30 mouse cellular contexts compared by ENCODE assay signal in the genomic region with DNA sequence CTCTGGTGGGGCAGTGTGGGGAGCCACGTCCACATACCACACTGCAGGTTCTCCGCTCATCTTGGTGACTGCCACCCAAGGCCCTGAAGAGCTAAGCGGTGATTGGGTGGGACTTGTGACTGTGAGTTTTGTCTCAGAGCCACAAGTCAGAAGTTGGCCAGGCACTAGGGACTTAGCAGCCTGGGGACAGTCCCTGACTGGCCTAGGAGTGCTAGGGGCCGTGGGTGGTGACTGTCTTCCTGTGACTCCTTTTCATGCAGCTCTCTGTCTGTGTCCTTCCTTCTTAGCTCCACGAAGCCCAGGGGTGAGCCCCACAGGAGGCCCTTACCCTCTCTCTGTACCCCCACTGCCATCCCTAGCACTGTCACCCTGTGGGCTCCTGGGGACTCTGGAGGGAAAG. TPM values are rescaled to one million over a fixed set of nuclear protein-coding genes. Genes with fewer than 3 reads are reported as not detected.
A peak's percentile ranks its signal among the peaks of the same experiment; 100 is the strongest.
DNase-seq lines count a peak whose midpoint lies in the region; ATAC-seq lines count a peak whose summit lies in the region.
"Had no signal": no experiment of that assay in that cellular context is flagged by ENCODE, and none has a peak within 500 bp of the region (broad histone marks: within the 10 kb centered on the region; RNA-seq: fewer than 3 reads in every experiment).

No protein-coding gene starts in this region.

- H3K79me2 ChIP-seq in macrophage (ENCODE audit: inconsistent target): no peaks in the 10 kb centered on the region; the same call in 1 of the 2 replicates

- DNase-seq in heart, embryonic 10.5 days (ENCODE audit: low spot score): no peak
- DNase-seq in heart, postnatal 36 days: no peak
- no peak for DNase-seq in hindbrain, embryonic 10.5 days (ENCODE audit: low spot score)
- DNase-seq in embryo, embryonic 11 days: no peak
- DNase-seq in lung, adult 18-20 months: no peak
- DNase-seq: adrenal gland, adult 2 months; adrenal gland, postnatal 25 days; cerebellum, adult 11-12 months; cerebellum, adult 8-10 months; cerebellum, postnatal 10 days; cerebellum, postnatal 36 days; forebrain, postnatal 0 days; gastrocnemius, postnatal 14 days; heart, adult 11 months; kidney, adult 11 months; kidney, adult 8-10 months had no signal

- H3K9me3 ChIP-seq in heart, embryonic 10.5 days: no peaks in the 10 kb centered on the region
- peaks cover 9% of the 10 kb centered on the region for H3K9me3 ChIP-seq in hindbrain, embryonic 10.5 days
- no peaks in the 10 kb centered on the region for H3K9me3 ChIP-seq in hindbrain, embryonic 13.5 days
- H3K9me3 ChIP-seq: embryonic facial prominence, embryonic 15.5 days; heart, embryonic 12.5 days; intestine, embryonic 15.5 days had no signal

- WGBS in heart, embryonic 10.5 days: 90% methylated on average over 5 of the region's 5 CpGs
- 94% methylated on average over 5 of the region's 5 CpGs for WGBS in hindbrain, embryonic 10.5 days
- WGBS in hindbrain, embryonic 13.5 days: 98% methylated on average over 5 of the region's 5 CpGs
- WGBS in macrophage (ENCODE audit: missing documents): 94% methylated on average over 5 of the region's 5 CpGs

- ATAC-seq in hindbrain, embryonic 13.5 days (ENCODE audit: low FRiP score): no peak
- peak; percentile 66 for ATAC-seq in activated CD4-positive, CD25-positive, alpha-beta regulatory T cell, adult 4 months
- ATAC-seq: forebrain, embryonic 14.5 days; forebrain, postnatal 0 days; hindbrain, postnatal 0 days; intestine, embryonic 15.5 days; Patski had no signal

- peak overlapping the region; percentile 67 for H3K27ac ChIP-seq in heart, embryonic 10.5 days
- no peak overlapping the region for H3K27ac ChIP-seq in hindbrain, embryonic 10.5 days
- no peak overlapping the region for H3K27ac ChIP-seq in hindbrain, embryonic 13.5 days
- 0 out of 2 replicates have a peak overlapping the region, but pooled peaks have one; percentile 7 for H3K27ac ChIP-seq in macrophage
- H3K27ac ChIP-seq: embryonic facial prominence, embryonic 12.5 days; embryonic facial prominence, embryonic 15.5 days; gastrocnemius, adult 2 months; hindbrain, embryonic 14.5 days; hindbrain, postnatal 0 days; intestine, embryonic 15.5 days had no signal

- H3K9ac ChIP-seq in hindbrain, embryonic 13.5 days: no peak overlapping the region
- H3K9ac ChIP-seq: embryonic facial prominence, embryonic 12.5 days; embryonic facial prominence, embryonic 15.5 days; forebrain, postnatal 0 days; heart, embryonic 12.5 days; hindbrain, embryonic 14.5 days; intestine, embryonic 15.5 days had no signal

- peaks cover 97% of the 10 kb centered on the region for H3K36me3 ChIP-seq in heart, embryonic 10.5 days
- H3K36me3 ChIP-seq in hindbrain, embryonic 10.5 days: peaks cover 98% of the 10 kb centered on the region
- H3K36me3 ChIP-seq in hindbrain, embryonic 13.5 days: peaks cover 88% of the 10 kb centered on the region
- peaks cover 35% of the 10 kb centered on the region for H3K36me3 ChIP-seq in macrophage (ENCODE audit: inconsistent target)

- intact Hi-C loops in heart, postnatal 36 days (cut with DNase I): no loop called here

- peaks cover 37% of the 10 kb centered on the region for H3K4me1 ChIP-seq in heart, embryonic 10.5 days
- H3K4me1 ChIP-seq in hindbrain, embryonic 10.5 days (replicated peaks): peaks cover 8% of the 10 kb centered on the region
- H3K4me1 ChIP-seq in hindbrain, embryonic 13.5 days (replicated peaks): peaks cover 24% of the 10 kb centered on the region

- H3K4me2 ChIP-seq in hindbrain, embryonic 13.5 days: no peak overlapping the region
- H3K4me2 ChIP-seq: embryonic facial prominence, embryonic 12.5 days; embryonic facial prominence, embryonic 15.5 days; heart, embryonic 12.5 days; hindbrain, embryonic 14.5 days; intestine, embryonic 15.5 days had no signal

- no peaks in the 10 kb centered on the region for H3K27me3 ChIP-seq in heart, embryonic 10.5 days (ENCODE audit: insufficient read depth, poor library complexity, severe bottlenecking)
- no peaks in the 10 kb centered on the region for H3K27me3 ChIP-seq in hindbrain, embryonic 10.5 days (ENCODE audit: insufficient read depth, poor library complexity, severe bottlenecking)
- no peaks in the 10 kb centered on the region for H3K27me3 ChIP-seq in hindbrain, embryonic 13.5 days
- H3K27me3 ChIP-seq: embryonic facial prominence, embryonic 12.5 days; embryonic facial prominence, embryonic 15.5 days; heart, embryonic 12.5 days; intestine, embryonic 15.5 days; Patski had no signal

- no peak overlapping the region for H3K4me3 ChIP-seq in heart, embryonic 10.5 days
- H3K4me3 ChIP-seq in hindbrain, embryonic 10.5 days: 0 out of 2 replicates have a peak overlapping the region, but pooled peaks have one; percentile 9
- H3K4me3 ChIP-seq in hindbrain, embryonic 13.5 days: no peak overlapping the region
- H3K4me3 ChIP-seq in macrophage (ENCODE audit: inconsistent target): no peak overlapping the region
- H3K4me3 ChIP-seq: embryonic facial prominence, embryonic 12.5 days; embryonic facial prominence, embryonic 15.5 days; gastrocnemius, adult 2 months; heart, embryonic 12.5 days; intestine, embryonic 15.5 days had no signal

RNA-seq across cellular contexts. Expression of gene Asb6, which starts 10.3 kb away (rescaled TPM):
- 31.3 and 40.1 TPM in 2 replicates for polyA plus RNA-seq in heart, embryonic 10.5 days (2016; fragmentation: Nextera tagmentation; extraction: Ambion mirVana)
- total RNA-seq in heart, postnatal 36 days (2021): 1 to 10 TPM; 7.3 to 8.1 TPM
- polyA plus RNA-seq in hindbrain, embryonic 10.5 days (2016; fragmentation: Nextera tagmentation; extraction: Ambion mirVana): 46.1 and 46.5 TPM in 2 replicates
- 38.3 and 41.0 TPM in 2 replicates for polyA plus RNA-seq in hindbrain, embryonic 13.5 days (2015; fragmentation: Nextera tagmentation; extraction: Ambion mirVana)
- 10 to 100 TPM; 27.4 to 36.2 TPM for polyA plus RNA-seq in activated CD4-positive, CD25-positive, alpha-beta regulatory T cell, adult 4 months (2017; shearing (Covaris generic))
- 10 to 100 TPM; 13.9 to 87.4 (median 52.4) TPM for total RNA-seq in macrophage (2018; cell fraction: chromatin; rRNA removed)
- 10 to 100 TPM; 13.1 to 25.6 (median 20.4) TPM for total RNA-seq in macrophage (2018; cell fraction: cytosol; rRNA removed)
- total RNA-seq in macrophage (2018; cell fraction: nucleus; rRNA removed): 10 to 100 TPM; 18.0 to 66.2 (median 37.5) TPM
- 20.4 to 25.2 TPM (median 23.8 TPM) in 3 replicates for polyA plus RNA-seq in macrophage (2018)

RNA-seq across cellular contexts. Expression of gene Ntmt1, which starts 12.2 kb away (rescaled TPM):
- polyA plus RNA-seq in heart, embryonic 10.5 days (2016; fragmentation: Nextera tagmentation; extraction: Ambion mirVana): 102 and 116 TPM in 2 replicates
- 10 to 100 TPM; 23.4 to 27.8 TPM for total RNA-seq in heart, postnatal 36 days (2021)
- 125 and 134 TPM in 2 replicates for polyA plus RNA-seq in hindbrain, embryonic 10.5 days (2016; fragmentation: Nextera tagmentation; extraction: Ambion mirVana)
- polyA plus RNA-seq in hindbrain, embryonic 13.5 days (2015; fragmentation: Nextera tagmentation; extraction: Ambion mirVana): 108 and 115 TPM in 2 replicates
- 10 to 100 TPM; 28.2 to 38.9 TPM for polyA plus RNA-seq in activated CD4-positive, CD25-positive, alpha-beta regulatory T cell, adult 4 months (2017; shearing (Covaris generic))
- 10 to 100 TPM in 22 of 26 experiments, 1 to 10 TPM in 4; 6.2 to 26.4 (median 14.0) TPM for total RNA-seq in macrophage (2018; cell fraction: chromatin; rRNA removed)
- total RNA-seq in macrophage (2018; cell fraction: cytosol; rRNA removed): 10 to 100 TPM in 10 of 26 experiments, 1 to 10 TPM in 16; 6.2 to 13.3 (median 9.8) TPM
- total RNA-seq in macrophage (2018; cell fraction: nucleus; rRNA removed): 10 to 100 TPM in 14 of 26 experiments, 1 to 10 TPM in 12; 4.6 to 20.5 (median 10.0) TPM
- polyA plus RNA-seq in macrophage (2018): 3.4 to 13.7 TPM (median 9.8 TPM) in 3 replicates

RNA-seq across cellular contexts. Expression of gene Prrx2, which starts 14.9 kb away (rescaled TPM):
- 49.1 and 73.9 TPM in 2 replicates for polyA plus RNA-seq in heart, embryonic 10.5 days (2016; fragmentation: Nextera tagmentation; extraction: Ambion mirVana)
- total RNA-seq in heart, postnatal 36 days (2021): 1 to 10 TPM in 1 of 2 experiments, under 1 TPM in 1; 0.41 to 1.1 TPM
- 40.6 and 43.3 TPM in 2 replicates for polyA plus RNA-seq in hindbrain, embryonic 10.5 days (2016; fragmentation: Nextera tagmentation; extraction: Ambion mirVana)
- polyA plus RNA-seq in hindbrain, embryonic 13.5 days (2015; fragmentation: Nextera tagmentation; extraction: Ambion mirVana): 3.0 and 3.8 TPM in 2 replicates
- not detected for polyA plus RNA-seq in activated CD4-positive, CD25-positive, alpha-beta regulatory T cell, adult 4 months (2017; shearing (Covaris generic))
- total RNA-seq in macrophage (2018; cell fraction: chromatin; rRNA removed): 10 to 100 TPM in 1 of 26 experiments, not detected in 25; 10.7 TPM
- not detected for total RNA-seq in macrophage (2018; cell fraction: cytosol; rRNA removed)
- 1 to 10 TPM in 1 of 26 experiments, not detected in 25; 1.7 TPM for total RNA-seq in macrophage (2018; cell fraction: nucleus; rRNA removed)
- not detected in 3 replicates for polyA plus RNA-seq in macrophage (2018)
- total RNA-seq: G1E; hematopoietic stem cell, adult 5-6 weeks had no signal
- polyA plus RNA-seq: G1E had no signal

RNA-seq across cellular contexts. Expression of gene 1700001O22Rik, which starts 16.4 kb away (rescaled TPM):
- 1.3 and 1.8 TPM in 2 replicates for polyA plus RNA-seq in heart, embryonic 10.5 days (2016; fragmentation: Nextera tagmentation; extraction: Ambion mirVana)
- total RNA-seq in heart, postnatal 36 days (2021): under 1 TPM; 0.67 to 0.76 TPM
- 3.1 and 3.4 TPM in 2 replicates for polyA plus RNA-seq in hindbrain, embryonic 10.5 days (2016; fragmentation: Nextera tagmentation; extraction: Ambion mirVana)
- 1.7 and 2.4 TPM in 2 replicates for polyA plus RNA-seq in hindbrain, embryonic 13.5 days (2015; fragmentation: Nextera tagmentation; extraction: Ambion mirVana)
- polyA plus RNA-seq in activated CD4-positive, CD25-positive, alpha-beta regulatory T cell, adult 4 months (2017; shearing (Covaris generic)): under 1 TPM; 0.73 to 0.76 TPM
- total RNA-seq in macrophage (2018; cell fraction: chromatin; rRNA removed): not detected
- total RNA-seq in macrophage (2018; cell fraction: cytosol; rRNA removed): under 1 TPM in 1 of 26 experiments, not detected in 25; 0.18 TPM
- not detected for total RNA-seq in macrophage (2018; cell fraction: nucleus; rRNA removed)
- polyA plus RNA-seq in macrophage (2018): not detected in 3 replicates
- polyA plus RNA-seq: G1E had no signal

Comparison
In these comparisons a context has a peak if more than half of its experiments do, and no peak if none do; other contexts are left out.
1. H3K27ac ChIP-seq: peak in heart, embryonic 10.5 days (single experiment) and macrophage (single experiment); none in hindbrain, embryonic 10.5 days (single experiment) and hindbrain, embryonic 13.5 days (single experiment).